In genomic region chr7:144581559-144582283, GRCm38 (mm10) we compare ENCODE assay signal across 8 mouse cellular contexts. TPM values are rescaled to one million over a fixed set of nuclear protein-coding genes. Genes with fewer than 3 reads are reported as not detected.
DNase-seq lines count a peak whose midpoint lies in the region; ATAC-seq lines count a peak whose summit lies in the region.

No protein-coding gene starts in this region.

- H3K27me3 ChIP-seq in hindbrain, embryonic 15.5 days: 0 out of 2 replicates have a peak, but pooled peaks cover 6% of the 10 kb centered on the region

- under 1% methylated on average over 43 of the region's 43 CpGs for WGBS in hindbrain, embryonic 15.5 days

- ATAC-seq in hindbrain, embryonic 15.5 days (ENCODE audit: low FRiP score, low read depth): peak; percentile 82

- no peaks in the 10 kb centered on the region for H3K9me3 ChIP-seq in hindbrain, embryonic 15.5 days

- peaks cover 23% of the 10 kb centered on the region for H3K4me1 ChIP-seq in hindbrain, embryonic 15.5 days (replicated peaks)

- H3K4me3 ChIP-seq in hindbrain, embryonic 15.5 days: peak overlapping the region; percentile 73

- peak overlapping the region; percentile 91 for H3K27ac ChIP-seq in hindbrain, embryonic 15.5 days (replicated peaks)

- DNase-seq in R1 (ENCODE audit: low read depth, low spot score): peak; percentile 89
- peak; percentile 57 to 65 for DNase-seq in cerebellum, postnatal 25 days
- DNase-seq in frontal cortex, postnatal 36 days (ENCODE audit: low spot score in 2 of 2): peak; percentile 34 to 61
- peak; percentile 56 for DNase-seq in layer of hippocampus, postnatal 36 days
- DNase-seq in lung, postnatal 36 days: peak; percentile 93
- DNase-seq in retina, postnatal 1 day: peak; percentile 91
- peak; percentile 79 to 82 for DNase-seq in urinary bladder, adult 18-20 months (ENCODE audit: low spot score in 2 of 2)

- H3K9ac ChIP-seq in hindbrain, embryonic 15.5 days: peak overlapping the region; percentile 83

- peak overlapping the region; percentile 74 for H3K4me2 ChIP-seq in hindbrain, embryonic 15.5 days

- H3K36me3 ChIP-seq in hindbrain, embryonic 15.5 days: peaks cover 12% of the 10 kb centered on the region

RNA-seq across cellular contexts. Expression of gene Fadd, which starts 0.5 kb away (rescaled TPM):
- polyA plus RNA-seq in hindbrain, embryonic 15.5 days (2015; fragmentation: Nextera tagmentation; extraction: Ambion mirVana): 5.2 and 5.7 TPM in 2 replicates
- total RNA-seq in layer of hippocampus, postnatal 36 days (2021): 1 to 10 TPM; 1.8 to 2.1 TPM

RNA-seq across cellular contexts. Expression of gene Ppfia1, which starts 28.2 kb away (rescaled TPM):
- 23.1 and 24.4 TPM in 2 replicates for polyA plus RNA-seq in hindbrain, embryonic 15.5 days (2015; fragmentation: Nextera tagmentation; extraction: Ambion mirVana)
- 10 to 100 TPM; 37.3 to 37.9 TPM for total RNA-seq in layer of hippocampus, postnatal 36 days (2021)

Comparison
In these comparisons a context has a peak if more than half of its experiments do, and no peak if none do; other contexts are left out.
1. Peak in every context shown above with its lines: DNase-seq, ATAC-seq, H3K4me3 ChIP-seq and H3K27ac ChIP-seq.